Mouse (Mus musculus): ENCODE measurements around the gene Fbxo28. TPM values are rescaled to one million over a fixed set of nuclear protein-coding genes. Genes with fewer than 3 reads are reported as not detected.
A peak's percentile ranks its signal among the peaks of the same experiment; 100 is the strongest.

The Fbxo28 gene
- polyA plus RNA-seq, 1 experiment from 2014 or later, result 4.9 TPM

GRCm38 (mm10) chr1:182369435-182369834, 28.0 kb upstream of the Fbxo28 start:
- Histone ChIP-seq H3K4me1 (ENCODE audit: insufficient read depth) (0 out of 2 replicates have a peak, but pooled peaks cover 3% of the 10 kb centered on the region), H3K4me3 (ENCODE audit: low read depth, low read length) (no peak overlapping the region), H3K9ac (replicated peaks) (no peak overlapping the region), H3K27ac (ENCODE audit: low read depth) (no peak overlapping the region), H3K9me3 (ENCODE audit: low read length) (no peaks in the 10 kb centered on the region), H3K27me3 (ENCODE audit: insufficient read depth, low read length) (0 out of 2 replicates have a peak, but pooled peaks cover 2% of the 10 kb centered on the region), H3K36me3 (replicated peaks; ENCODE audit: insufficient read depth, low read length) (no peaks in the 10 kb centered on the region), H3K4me2 (ENCODE audit: low read depth, low read length) (peak overlapping the region; percentile 24)
- TF ChIP-seq CTCF (IDR thresholded peaks at IDR 0.05; ENCODE audit: low read depth), result no peak
- TF ChIP-seq EP300 (IDR thresholded peaks at IDR 0.05; ENCODE audit: low read depth), result no peak
- DNase-seq (no peak), ATAC-seq (no peak)
- 22% methylated on average over 4 of the region's 4 CpGs for WGBS (ENCODE audit: insufficient replicate concordance)

DNA sequence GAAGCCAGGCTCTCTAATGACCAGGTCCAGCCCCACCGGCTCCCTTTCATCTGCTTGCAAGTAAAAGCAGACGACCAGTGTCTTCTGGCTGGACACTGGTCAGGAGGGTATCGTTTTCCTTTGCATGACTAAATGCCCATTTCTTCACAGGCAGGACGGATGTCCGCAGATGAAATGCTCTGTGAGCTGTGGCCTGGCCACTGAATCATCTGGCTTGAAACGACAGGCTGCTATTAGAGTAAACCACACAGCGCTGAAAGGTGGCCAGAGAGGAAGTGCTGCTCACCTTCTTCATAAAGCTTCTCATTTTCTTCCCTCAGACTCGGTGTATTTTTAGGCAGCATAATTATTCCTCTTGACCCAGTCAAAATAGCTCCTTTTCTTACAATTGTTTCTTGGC, 27.4 kb upstream of the Fbxo28 start:
- Histone ChIP-seq H3K9ac (replicated peaks) (no peak overlapping the region), H3K4me2 (ENCODE audit: low read depth, low read length) (0 out of 2 replicates have a peak overlapping the region, but pooled peaks have one; percentile 9), H3K4me1 (ENCODE audit: insufficient read depth) (0 out of 2 replicates have a peak, but pooled peaks cover 3% of the 10 kb centered on the region), H3K36me3 (replicated peaks; ENCODE audit: insufficient read depth, low read length) (no peaks in the 10 kb centered on the region), H3K9me3 (ENCODE audit: low read length) (no peaks in the 10 kb centered on the region), H3K27ac (ENCODE audit: low read depth) (no peak overlapping the region), H3K27me3 (ENCODE audit: insufficient read depth, low read length) (0 out of 2 replicates have a peak, but pooled peaks cover 2% of the 10 kb centered on the region), H3K4me3 (ENCODE audit: low read depth, low read length) (no peak overlapping the region)
- 29% methylated on average over 8 of the region's 8 CpGs for WGBS (ENCODE audit: insufficient replicate concordance)
- TF ChIP-seq CTCF (IDR thresholded peaks at IDR 0.05; ENCODE audit: low read depth), result no peak
- TF ChIP-seq EP300 (IDR thresholded peaks at IDR 0.05; ENCODE audit: low read depth), result no peak
- ATAC-seq (no peak), DNase-seq (no peak)

GRCm38 (mm10) chr1:182368309-182368708, 26.9 kb upstream of the Fbxo28 start:
- DNase-seq, result no peak
- TF ChIP-seq EP300 (IDR thresholded peaks at IDR 0.05; ENCODE audit: low read depth) (no peak), CTCF (IDR thresholded peaks at IDR 0.05; ENCODE audit: low read depth) (no peak)
- WGBS (ENCODE audit: insufficient replicate concordance), result 79% methylated on average over 7 of the region's 7 CpGs
- H3K9ac ChIP-seq (replicated peaks), result no peak overlapping the region
- H3K36me3 ChIP-seq (replicated peaks; ENCODE audit: insufficient read depth, low read length), result no peaks in the 10 kb centered on the region
- H3K9me3 ChIP-seq (ENCODE audit: low read length), result no peaks in the 10 kb centered on the region
- H3K27ac ChIP-seq (ENCODE audit: low read depth), result no peak overlapping the region
- no peak for ATAC-seq
- 0 out of 2 replicates have a peak overlapping the region, but pooled peaks have one; percentile 9 for H3K4me2 ChIP-seq (ENCODE audit: low read depth, low read length)
- H3K27me3 ChIP-seq (ENCODE audit: insufficient read depth, low read length), result 0 out of 2 replicates have a peak, but pooled peaks cover 2% of the 10 kb centered on the region
- 0 out of 2 replicates have a peak, but pooled peaks cover 3% of the 10 kb centered on the region for H3K4me1 ChIP-seq (ENCODE audit: insufficient read depth)
- H3K4me3 ChIP-seq (ENCODE audit: low read depth, low read length), result no peak overlapping the region

DNA sequence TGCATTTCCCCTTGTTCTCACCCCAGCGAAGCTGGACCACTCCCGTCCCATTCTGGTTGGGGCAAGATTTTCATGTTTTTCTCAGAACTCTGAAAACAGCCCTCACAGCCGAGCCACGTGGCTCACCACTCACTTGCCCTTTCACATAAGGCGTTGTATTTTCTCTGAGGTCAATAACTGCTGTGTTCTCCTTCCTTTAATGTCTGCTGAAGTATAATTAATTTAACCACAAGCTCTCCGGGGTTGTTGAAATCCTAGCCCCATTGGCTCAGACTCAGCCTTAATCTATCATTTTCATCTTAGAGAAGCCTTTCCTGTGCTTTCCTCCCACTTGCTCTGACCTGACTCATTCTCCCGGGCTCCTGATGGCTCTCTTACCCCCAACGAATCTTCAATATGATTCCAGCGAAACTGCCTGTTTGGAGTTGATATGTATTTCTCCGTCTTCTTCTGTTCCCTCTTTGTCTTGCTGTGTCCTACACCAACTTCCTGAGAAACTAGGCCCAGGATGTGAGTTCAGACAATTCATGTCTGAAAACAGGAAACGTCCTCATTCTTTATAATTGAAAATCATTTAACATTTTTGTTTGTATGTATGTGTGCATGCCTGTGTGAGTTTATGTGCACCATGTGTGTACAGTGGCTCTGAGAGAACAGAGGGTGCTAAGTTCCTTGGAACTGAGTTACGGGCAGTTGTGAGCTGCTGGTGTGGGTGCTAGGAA, 22.4 kb upstream of the Fbxo28 start:
- Histone ChIP-seq H3K27ac (ENCODE audit: low read depth) (no peak overlapping the region), H3K9ac (replicated peaks) (no peak overlapping the region), H3K4me3 (ENCODE audit: low read depth, low read length) (no peak overlapping the region), H3K36me3 (replicated peaks; ENCODE audit: insufficient read depth, low read length) (no peaks in the 10 kb centered on the region), H3K4me2 (ENCODE audit: low read depth, low read length) (no peak overlapping the region), H3K9me3 (ENCODE audit: low read length) (no peaks in the 10 kb centered on the region), H3K4me1 (ENCODE audit: insufficient read depth) (no peaks in the 10 kb centered on the region), H3K27me3 (ENCODE audit: insufficient read depth, low read length) (0 out of 2 replicates have a peak, but pooled peaks cover 2% of the 10 kb centered on the region)
- no peak for DNase-seq
- ATAC-seq, result no peak
- TF ChIP-seq EP300 (IDR thresholded peaks at IDR 0.05; ENCODE audit: low read depth) (no peak), CTCF (IDR thresholded peaks at IDR 0.05; ENCODE audit: low read depth) (no peak)
- WGBS (ENCODE audit: insufficient replicate concordance), result 44% methylated on average over 12 of the region's 12 CpGs

- no peak overlapping the region for H3K9ac ChIP-seq (replicated peaks)
- peak; percentile 18 for DNase-seq
- H3K36me3 ChIP-seq (replicated peaks; ENCODE audit: insufficient read depth, low read length), result no peaks in the 10 kb centered on the region
- WGBS (ENCODE audit: insufficient replicate concordance), result 78% methylated on average over 5 of the region's 5 CpGs
- no peak for TF ChIP-seq EP300 (IDR thresholded peaks at IDR 0.05; ENCODE audit: low read depth)
- no peak for TF ChIP-seq CTCF (IDR thresholded peaks at IDR 0.05; ENCODE audit: low read depth)
- ATAC-seq, result peak; percentile 36; the same call in 1 of the 2 replicates
- 0 out of 2 replicates have a peak, but pooled peaks cover under 1% of the 10 kb centered on the region for H3K27me3 ChIP-seq (ENCODE audit: insufficient read depth, low read length)
- no peaks in the 10 kb centered on the region for H3K9me3 ChIP-seq (ENCODE audit: low read length)
- no peak overlapping the region for H3K27ac ChIP-seq (ENCODE audit: low read depth)
- no peak overlapping the region for H3K4me3 ChIP-seq (ENCODE audit: low read depth, low read length)
- no peak overlapping the region for H3K4me2 ChIP-seq (ENCODE audit: low read depth, low read length)
- no peaks in the 10 kb centered on the region for H3K4me1 ChIP-seq (ENCODE audit: insufficient read depth)
These were observed 21.3 kb upstream of the Fbxo28 start for GRCm38 (mm10) chr1:182362703-182363102.

DNA sequence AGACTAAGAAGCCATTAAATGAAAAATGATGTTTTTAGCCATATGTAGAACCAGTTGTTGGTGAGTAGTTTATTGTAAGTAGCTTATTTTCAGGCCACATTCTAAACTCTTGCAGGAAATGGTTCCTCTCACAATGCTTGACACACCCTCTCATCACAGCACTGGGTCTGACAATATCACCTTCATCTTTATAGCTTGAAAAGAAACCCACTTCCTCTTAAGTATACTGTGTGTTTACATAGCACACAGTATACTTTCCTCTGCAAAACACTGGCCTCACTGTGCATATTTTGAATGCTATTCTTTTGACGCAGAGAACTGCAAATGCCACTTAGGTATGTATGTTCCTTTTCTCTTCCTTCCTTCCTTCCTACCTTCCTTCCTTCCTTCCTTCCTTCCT, 16.7 kb upstream of the Fbxo28 start:
- no peaks in the 10 kb centered on the region for H3K4me1 ChIP-seq (ENCODE audit: insufficient read depth)
- no peak overlapping the region for H3K9ac ChIP-seq (replicated peaks)
- no peaks in the 10 kb centered on the region for H3K27me3 ChIP-seq (ENCODE audit: insufficient read depth, low read length)
- no peaks in the 10 kb centered on the region for H3K36me3 ChIP-seq (replicated peaks; ENCODE audit: insufficient read depth, low read length)
- TF ChIP-seq EP300 (IDR thresholded peaks at IDR 0.05; ENCODE audit: low read depth), result no peak
- TF ChIP-seq CTCF (IDR thresholded peaks at IDR 0.05; ENCODE audit: low read depth), result no peak
- no peak overlapping the region for H3K4me2 ChIP-seq (ENCODE audit: low read depth, low read length)
- ATAC-seq (no peak), DNase-seq (no peak)
- WGBS (ENCODE audit: insufficient replicate concordance), result 43% methylated on average over 1 of the region's 1 CpGs
- no peaks in the 10 kb centered on the region for H3K9me3 ChIP-seq (ENCODE audit: low read length)
- H3K27ac ChIP-seq (ENCODE audit: low read depth), result no peak overlapping the region
- no peak overlapping the region for H3K4me3 ChIP-seq (ENCODE audit: low read depth, low read length)

Data from liver, postnatal 0 days (tissue).